ENCODE assay signal across 20 mouse cellular contexts in the genomic region with DNA sequence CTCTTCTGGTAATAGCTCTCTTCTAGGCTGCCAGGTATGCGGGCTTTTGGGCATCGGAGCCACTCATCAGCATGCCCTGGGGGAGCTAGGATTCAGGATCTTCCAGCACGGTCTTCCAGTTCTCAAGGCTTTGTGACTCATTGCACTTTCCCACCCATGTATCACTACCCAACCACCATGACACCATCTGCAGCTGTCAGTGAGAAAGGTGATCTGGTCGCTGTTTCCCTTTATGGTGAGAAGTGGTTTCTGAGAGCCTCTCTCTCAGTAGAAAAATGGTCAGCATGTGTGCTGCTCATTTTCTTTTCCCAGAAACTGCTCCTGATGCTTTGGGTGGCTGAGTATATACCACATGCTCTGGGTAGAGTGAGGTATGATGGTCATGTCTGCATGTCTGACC. TPM values are rescaled to one million over a fixed set of nuclear protein-coding genes. Genes with fewer than 3 reads are reported as not detected.
DNase-seq lines count a peak whose midpoint lies in the region; ATAC-seq lines count a peak whose summit lies in the region.
"Had no signal": no experiment of that assay in that cellular context is flagged by ENCODE, and none has a peak within 500 bp of the region (broad histone marks: within the 10 kb centered on the region; RNA-seq: fewer than 3 reads in every experiment).

No protein-coding gene starts in this region.

- H3K36me3 ChIP-seq in forebrain, embryonic 13.5 days (ENCODE audit: poor library complexity, severe bottlenecking), result peaks cover 80% of the 10 kb centered on the region
- H3K36me3 ChIP-seq in forebrain, embryonic 16.5 days (ENCODE audit: control insufficient read depth, insufficient read depth), result no peaks in the 10 kb centered on the region

- H3K27ac ChIP-seq in forebrain, embryonic 13.5 days, result no peak overlapping the region
- no peak overlapping the region for H3K27ac ChIP-seq in forebrain, embryonic 16.5 days (ENCODE audit: low read length)
- H3K27ac ChIP-seq: embryonic facial prominence, embryonic 13.5 days; embryonic facial prominence, embryonic 15.5 days; forebrain, embryonic 10.5 days; forebrain, embryonic 12.5 days; forebrain, embryonic 15.5 days had no signal

- WGBS in forebrain, embryonic 13.5 days, result 96% methylated on average over 4 of the region's 4 CpGs
- WGBS in forebrain, embryonic 16.5 days, result 90% methylated on average over 4 of the region's 4 CpGs

- peak overlapping the region; percentile 10; the same call in 1 of the 2 replicates for H3K9ac ChIP-seq in forebrain, embryonic 13.5 days
- H3K9ac ChIP-seq in forebrain, embryonic 16.5 days (replicated peaks; ENCODE audit: low read depth, low read length), result no peak overlapping the region
- H3K9ac ChIP-seq: embryonic facial prominence, embryonic 13.5 days; embryonic facial prominence, embryonic 15.5 days; forebrain, embryonic 12.5 days; forebrain, embryonic 15.5 days had no signal

- ATAC-seq in forebrain, embryonic 13.5 days, result no peak
- no peak for ATAC-seq in forebrain, embryonic 16.5 days
- ATAC-seq: activated CD4-positive, CD25-positive, alpha-beta regulatory T cell, adult 4 months; forebrain, embryonic 15.5 days had no signal

- H3K4me2 ChIP-seq in forebrain, embryonic 13.5 days, result no peak overlapping the region
- H3K4me2 ChIP-seq in forebrain, embryonic 16.5 days (ENCODE audit: low read length), result no peak overlapping the region
- H3K4me2 ChIP-seq: embryonic facial prominence, embryonic 13.5 days; embryonic facial prominence, embryonic 15.5 days; forebrain, embryonic 12.5 days; forebrain, embryonic 15.5 days had no signal

- H3K9me3 ChIP-seq in forebrain, embryonic 13.5 days (replicated peaks), result no peaks in the 10 kb centered on the region
- H3K9me3 ChIP-seq in forebrain, embryonic 16.5 days (ENCODE audit: control insufficient read depth, low read length), result no peaks in the 10 kb centered on the region
- H3K9me3 ChIP-seq: embryonic facial prominence, embryonic 13.5 days; embryonic facial prominence, embryonic 15.5 days; forebrain, embryonic 10.5 days; forebrain, embryonic 12.5 days; forebrain, embryonic 15.5 days had no signal

- intact Hi-C loops in left cerebral cortex, postnatal 10 days (cut with DNase I), result no loop called here

- peak; percentile 35 to 68 for DNase-seq in adrenal gland, adult (ENCODE audit: inconsistent age in 2 of 2, low spot score in 1 of 2)
- DNase-seq in adrenal gland, adult 8-10 months, result no peak
- peak; percentile 59 for DNase-seq in brain, adult 2 months (ENCODE audit: low read depth, low spot score)
- no peak for DNase-seq in frontal cortex, postnatal 10 days (ENCODE audit: low spot score in 2 of 2)
- DNase-seq in left cerebral cortex, postnatal 10 days (ENCODE audit: extremely low spot score in 1 of 2, low spot score in 2 of 2), result no peak
- DNase-seq: adrenal gland, postnatal 14 days; B cell, adult 2 months; cerebellum, adult 11 months; cerebellum, adult 8-10 months; embryo, embryonic 11 days had no signal

- no peak overlapping the region for H3K4me3 ChIP-seq in forebrain, embryonic 13.5 days
- H3K4me3 ChIP-seq in forebrain, embryonic 16.5 days (replicated peaks; ENCODE audit: low read length), result no peak overlapping the region
- H3K4me3 ChIP-seq: embryonic facial prominence, embryonic 13.5 days; embryonic facial prominence, embryonic 15.5 days; erythroblast, embryonic 14.5 days; forebrain, embryonic 10.5 days; forebrain, embryonic 12.5 days; forebrain, embryonic 15.5 days had no signal

- H3K4me1 ChIP-seq in forebrain, embryonic 13.5 days, result peaks cover under 1% of the 10 kb centered on the region; the same call in 1 of the 2 replicates
- peaks cover 8% of the 10 kb centered on the region for H3K4me1 ChIP-seq in forebrain, embryonic 16.5 days (replicated peaks; ENCODE audit: control insufficient read depth, insufficient read depth, low read length)
- H3K4me1 ChIP-seq: embryonic facial prominence, embryonic 15.5 days had no signal

- H3K27me3 ChIP-seq in forebrain, embryonic 13.5 days, result no peaks in the 10 kb centered on the region
- no peaks in the 10 kb centered on the region for H3K27me3 ChIP-seq in forebrain, embryonic 16.5 days (replicated peaks; ENCODE audit: control insufficient read depth, insufficient read depth, low read length)
- H3K27me3 ChIP-seq: embryonic facial prominence, embryonic 13.5 days; embryonic facial prominence, embryonic 15.5 days; forebrain, embryonic 12.5 days; forebrain, embryonic 15.5 days had no signal

RNA-seq across cellular contexts. Expression of a gene that starts 16.8 kb away (rescaled TPM):
- total RNA-seq in adrenal gland, adult 8-10 months (2022), result 10 to 100 TPM; 48.3 to 63.9 (median 55.9) TPM
- polyA plus RNA-seq in forebrain, embryonic 13.5 days (2015; fragmentation: Nextera tagmentation; extraction: Ambion mirVana), result 148 and 168 TPM in 2 replicates
- polyA plus RNA-seq in forebrain, embryonic 16.5 days (2015; fragmentation: Nextera tagmentation; extraction: Ambion mirVana), result 92.7 and 94.8 TPM in 2 replicates
- 10 to 100 TPM; 46.4 to 49.7 TPM for total RNA-seq in left cerebral cortex, postnatal 10 days (2021)

RNA-seq across cellular contexts. Expression of a gene that starts 17.0 kb away (rescaled TPM):
- 10 to 100 TPM in 3 of 4 experiments, 1 to 10 TPM in 1; 9.3 to 14.1 (median 11.8) TPM for total RNA-seq in adrenal gland, adult 8-10 months (2022)
- polyA plus RNA-seq in forebrain, embryonic 13.5 days (2015; fragmentation: Nextera tagmentation; extraction: Ambion mirVana), result 21.3 and 22.9 TPM in 2 replicates
- 33.1 and 35.0 TPM in 2 replicates for polyA plus RNA-seq in forebrain, embryonic 16.5 days (2015; fragmentation: Nextera tagmentation; extraction: Ambion mirVana)
- total RNA-seq in left cerebral cortex, postnatal 10 days (2021), result 10 to 100 TPM; 38.7 to 43.3 TPM
- total RNA-seq: common myeloid progenitor, adult 5-6 weeks had no signal

Comparison
In these comparisons a context has a peak if more than half of its experiments do, and no peak if none do; other contexts are left out.
1. DNase-seq: peak in adrenal gland, adult (2 of 2) and brain, adult 2 months (single experiment); none in adrenal gland, adult 8-10 months (single experiment), frontal cortex, postnatal 10 days (0 of 2) and left cerebral cortex, postnatal 10 days (0 of 2).